Mouse (Mus musculus) right cerebral cortex, postnatal 25 days (tissue): ENCODE results near the gene Nr2f1.

Experiments used
- DNase-seq: peaks from one replicate; pipeline ENCODE4 v3.0.0; 2022

Gene Nr2f1

GRCm38 (mm10) chr13:78178771-78179170, 20.8 kb downstream of the Nr2f1 start:
- no peak for DNase-seq

- DNase-seq = no peak
These were observed 21.5 kb downstream of the Nr2f1 start for GRCm38 (mm10) chr13:78178021-78178420.

- DNase-seq = no peak
These were observed 22.1 kb downstream of the Nr2f1 start for GRCm38 (mm10) chr13:78177381-78177950.

GRCm38 (mm10) chr13:78175821-78176380, 23.7 kb downstream of the Nr2f1 start:
- no peak for DNase-seq

GRCm38 (mm10) chr13:78174891-78175290, 24.7 kb downstream of the Nr2f1 start:
- no peak for DNase-seq

- DNase-seq = no peak
These were observed 25.4 kb downstream of the Nr2f1 start for GRCm38 (mm10) chr13:78174191-78174590.

- DNase-seq = no peak
These were observed 26.7 kb downstream of the Nr2f1 start for GRCm38 (mm10) chr13:78172861-78173260.

- no peak for DNase-seq
These were observed 27.4 kb downstream of the Nr2f1 start for GRCm38 (mm10) chr13:78171984-78172636.

- DNase-seq = no peak
These were observed 28.2 kb downstream of the Nr2f1 start for GRCm38 (mm10) chr13:78171320-78171719.

- DNase-seq = no peak
These were observed 31.4 kb downstream of the Nr2f1 start for GRCm38 (mm10) chr13:78168166-78168565.

- no peak for DNase-seq
These were observed 34.6 kb downstream of the Nr2f1 start for GRCm38 (mm10) chr13:78164941-78165340.

- DNase-seq = peak; percentile 86
These were observed 36.2 kb downstream of the Nr2f1 start for GRCm38 (mm10) chr13:78163087-78163958.

- DNase-seq = no peak
These were observed 37.4 kb downstream of the Nr2f1 start for GRCm38 (mm10) chr13:78162149-78162548.

GRCm38 (mm10) chr13:78157465-78157864, 42.1 kb downstream of the Nr2f1 start:
- no peak for DNase-seq
